ENCODE assay signal across 9 mouse cellular contexts in the genomic region with DNA sequence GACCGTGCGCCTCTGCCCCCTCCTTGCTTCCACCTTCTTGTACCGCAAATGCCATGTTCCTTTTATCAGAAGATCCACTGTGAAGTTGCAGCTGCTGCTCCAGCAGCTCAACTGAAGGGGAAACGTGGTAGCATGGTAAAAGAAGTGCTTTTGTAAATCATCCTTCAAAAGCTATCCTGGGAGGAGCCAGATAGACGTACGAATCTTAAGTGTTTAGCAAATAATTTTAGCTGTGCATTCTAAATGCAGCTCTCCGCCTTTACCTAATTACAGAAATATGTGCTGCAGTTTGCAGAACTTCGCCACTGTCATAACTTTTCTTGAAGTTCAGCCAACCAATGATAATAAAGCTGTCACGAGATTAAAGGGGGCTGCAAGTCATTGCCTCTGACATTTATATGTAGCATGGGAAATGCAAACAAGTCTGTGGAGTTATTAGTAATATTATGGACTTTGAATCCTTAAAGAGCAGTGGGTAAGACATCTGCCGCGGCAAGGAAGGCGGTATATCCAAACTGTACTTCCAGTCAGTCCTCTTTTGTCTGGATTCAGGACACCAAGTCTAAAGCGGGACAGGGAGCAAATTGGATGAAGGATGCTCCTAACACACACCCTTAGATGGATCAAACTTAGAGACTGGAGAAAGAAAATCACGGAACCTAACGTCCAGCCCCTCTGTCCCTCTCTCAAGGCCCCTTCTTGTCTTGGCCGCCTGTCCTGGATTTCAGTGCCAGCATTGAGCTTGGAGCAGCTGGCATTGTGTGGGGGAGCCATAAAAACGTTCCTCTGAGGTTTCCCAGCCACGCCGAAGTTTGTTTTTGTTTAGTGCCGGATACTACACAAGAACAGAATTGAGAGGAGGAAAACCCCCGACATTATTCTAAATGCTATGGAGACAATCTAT.
DNase-seq lines count a peak whose midpoint lies in the region; ATAC-seq and TF ChIP-seq lines count a peak whose summit lies in the region.
"Had no signal": no experiment of that assay in that cellular context is flagged by ENCODE, and none has a peak within 500 bp of the region (broad histone marks: within the 10 kb centered on the region; RNA-seq: fewer than 3 reads in every experiment).

No protein-coding gene starts in this region.

- H3K27me3 ChIP-seq in embryonic facial prominence, embryonic 14.5 days (replicated peaks; ENCODE audit: control insufficient read depth, insufficient read depth, low read length), result no peaks in the 10 kb centered on the region
- H3K27me3 ChIP-seq in embryonic facial prominence, embryonic 10.5 days (replicated peaks; ENCODE audit: low read depth, poor library complexity, severe bottlenecking), result no peaks in the 10 kb centered on the region
- H3K27me3 ChIP-seq in kidney, postnatal 0 days (ENCODE audit: insufficient read depth, low read length), result no peaks in the 10 kb centered on the region
- H3K27me3 ChIP-seq in limb, embryonic 13.5 days, result no peaks in the 10 kb centered on the region

- H3K36me3 ChIP-seq in embryonic facial prominence, embryonic 14.5 days (ENCODE audit: control insufficient read depth, insufficient read depth, low read length), result no peaks in the 10 kb centered on the region
- no peaks in the 10 kb centered on the region for H3K36me3 ChIP-seq in embryonic facial prominence, embryonic 10.5 days (replicated peaks)
- H3K36me3 ChIP-seq in kidney, postnatal 0 days (ENCODE audit: insufficient read depth, low read length), result no peaks in the 10 kb centered on the region
- H3K36me3 ChIP-seq in limb, embryonic 13.5 days, result no peaks in the 10 kb centered on the region

- TF ChIP-seq CTCF in kidney, postnatal 0 days (IDR thresholded peaks at IDR 0.05; ENCODE audit: low read depth), result no peak
- TF ChIP-seq CTCF in brain, embryonic 14.5 days (IDR thresholded peaks at IDR 0.05; ENCODE audit: borderline replicate concordance, extremely low read depth, insufficient read depth, insufficient read length), result no peak

- H3K9ac ChIP-seq in embryonic facial prominence, embryonic 14.5 days (ENCODE audit: low read depth, low read length), result no peak overlapping the region
- no peak overlapping the region for H3K9ac ChIP-seq in kidney, postnatal 0 days (ENCODE audit: low read depth, low read length)
- H3K9ac ChIP-seq in limb, embryonic 13.5 days, result peak overlapping the region; percentile 45; the same call in 1 of the 2 replicates
- H3K9ac ChIP-seq: liver, embryonic 14.5 days had no signal

- DNase-seq in embryonic facial prominence, embryonic 14.5 days (ENCODE audit: low spot score), result peak; percentile 30
- no peak for DNase-seq in embryonic facial prominence, embryonic 10.5 days (ENCODE audit: low spot score)
- peak; percentile 80 for DNase-seq in kidney, postnatal 0 days (ENCODE audit: low spot score)
- no peak for DNase-seq in kidney, adult 18-20 months
- peak; percentile 63 for DNase-seq in brain, embryonic 14.5 days (ENCODE audit: low read depth)
- no peak for DNase-seq in spleen, postnatal 14 days (ENCODE audit: low spot score in 2 of 2)
- no peak for DNase-seq in embryo, embryonic 10.5 days (ENCODE audit: low spot score)

- WGBS in embryonic facial prominence, embryonic 14.5 days, result 71% methylated on average over 21 of the region's 21 CpGs
- 84% methylated on average over 21 of the region's 21 CpGs for WGBS in embryonic facial prominence, embryonic 10.5 days
- 23% methylated on average over 21 of the region's 21 CpGs for WGBS in kidney, postnatal 0 days
- WGBS in limb, embryonic 13.5 days, result 28% methylated on average over 21 of the region's 21 CpGs

- no peak overlapping the region for H3K4me3 ChIP-seq in embryonic facial prominence, embryonic 14.5 days (ENCODE audit: low read depth, low read length)
- no peak overlapping the region for H3K4me3 ChIP-seq in embryonic facial prominence, embryonic 10.5 days
- H3K4me3 ChIP-seq in kidney, postnatal 0 days (replicated peaks; ENCODE audit: low read depth, low read length), result 0 out of 2 replicates have a peak overlapping the region, but pooled peaks have one; percentile 8
- H3K4me3 ChIP-seq in limb, embryonic 13.5 days, result peak overlapping the region; percentile 18

- H3K27ac ChIP-seq in embryonic facial prominence, embryonic 14.5 days (replicated peaks; ENCODE audit: low read depth, low read length), result no peak overlapping the region
- no peak overlapping the region for H3K27ac ChIP-seq in embryonic facial prominence, embryonic 10.5 days (replicated peaks)
- no peak overlapping the region for H3K27ac ChIP-seq in kidney, postnatal 0 days
- H3K27ac ChIP-seq in limb, embryonic 13.5 days, result no peak overlapping the region
- H3K27ac ChIP-seq: liver, embryonic 14.5 days had no signal

- no peak for TF ChIP-seq POLR2A in brain, embryonic 14.5 days (IDR thresholded peaks at IDR 0.05; ENCODE audit: borderline replicate concordance, extremely low read depth, insufficient read depth, insufficient read length, poor library complexity, severe bottlenecking)

- H3K9me3 ChIP-seq in embryonic facial prominence, embryonic 14.5 days (ENCODE audit: control insufficient read depth, low read length), result no peaks in the 10 kb centered on the region
- no peaks in the 10 kb centered on the region for H3K9me3 ChIP-seq in embryonic facial prominence, embryonic 10.5 days
- no peaks in the 10 kb centered on the region for H3K9me3 ChIP-seq in kidney, postnatal 0 days (replicated peaks; ENCODE audit: low read length)
- H3K9me3 ChIP-seq in limb, embryonic 13.5 days, result no peaks in the 10 kb centered on the region

- peak overlapping the region; percentile 10; the same call in 1 of the 2 replicates for H3K4me2 ChIP-seq in embryonic facial prominence, embryonic 14.5 days (ENCODE audit: low read depth, low read length)
- H3K4me2 ChIP-seq in kidney, postnatal 0 days (ENCODE audit: low read length), result peak overlapping the region; percentile 39
- peak overlapping the region; percentile 52 for H3K4me2 ChIP-seq in limb, embryonic 13.5 days (replicated peaks)

- no peak for ATAC-seq in embryonic facial prominence, embryonic 14.5 days (ENCODE audit: low read depth)
- peak; percentile 52; the same call in 1 of the 2 replicates for ATAC-seq in kidney, postnatal 0 days (replicated peaks; ENCODE audit: low FRiP score, low read depth)
- peak; percentile 58; the same call in 1 of the 2 replicates for ATAC-seq in limb, embryonic 13.5 days (ENCODE audit: low FRiP score, low read depth)

- H3K4me1 ChIP-seq in embryonic facial prominence, embryonic 14.5 days (ENCODE audit: control insufficient read depth, insufficient read depth, low read length), result no peaks in the 10 kb centered on the region
- H3K4me1 ChIP-seq in embryonic facial prominence, embryonic 10.5 days, result peaks cover 6% of the 10 kb centered on the region
- 0 out of 2 replicates have a peak, but pooled peaks cover 3% of the 10 kb centered on the region for H3K4me1 ChIP-seq in kidney, postnatal 0 days (replicated peaks; ENCODE audit: insufficient read depth, low read length)
- peaks cover 11% of the 10 kb centered on the region for H3K4me1 ChIP-seq in limb, embryonic 13.5 days

Comparison
In these comparisons a context has a peak if more than half of its experiments do, and no peak if none do; other contexts are left out.
1. DNase-seq: peak in embryonic facial prominence, embryonic 14.5 days (single experiment), kidney, postnatal 0 days (single experiment) and brain, embryonic 14.5 days (single experiment); none in embryonic facial prominence, embryonic 10.5 days (single experiment), kidney, adult 18-20 months (single experiment), spleen, postnatal 14 days (0 of 2) and embryo, embryonic 10.5 days (single experiment).
2. H3K4me3 ChIP-seq: peak in kidney, postnatal 0 days (single experiment) and limb, embryonic 13.5 days (single experiment); none in embryonic facial prominence, embryonic 14.5 days (single experiment) and embryonic facial prominence, embryonic 10.5 days (single experiment).
3. Peak in every context shown above with its lines, with median percentiles within 50 percentile points of each other: H3K4me2 ChIP-seq.